Mouse (Mus musculus): ENCODE results near the gene Aif1. TPM values are rescaled to one million over a fixed set of nuclear protein-coding genes. Genes with fewer than 3 reads are reported as not detected.
"Not testable (repeated sequence)": the region's sequence is repeated elsewhere in the genome, so short reads cannot be mapped to it uniquely, and the experiment has no call there.

The Aif1 gene
- polyA plus RNA-seq, 1 experiment, result 4.1 TPM

- peak within 1 kb of the TSS; percentile 78 for H3K27ac ChIP-seq (ENCODE audit: insufficient read depth, low read length)
- no peak for TF ChIP-seq CTCF (IDR thresholded peaks at IDR 0.05; ENCODE audit: borderline replicate concordance, insufficient read depth, low read depth, low read length)
- TF ChIP-seq POLR2A (IDR thresholded peaks at IDR 0.05; ENCODE audit: borderline replicate concordance, insufficient read depth, low read length), result peak; percentile 57; the same call in 1 of the 2 replicates
- H3K27me3 ChIP-seq (ENCODE audit: control insufficient read depth, insufficient read depth, low read length), result no peaks in the 10 kb centered on the region
- peaks cover 10% of the 10 kb centered on the region for H3K4me1 ChIP-seq (ENCODE audit: control insufficient read depth, insufficient read depth, low read length)
- 1% methylated on average over 36 of the region's 36 CpGs for WGBS
- peak within 1 kb of the TSS; percentile 79 for H3K4me3 ChIP-seq (replicated peaks; ENCODE audit: insufficient read depth, low read depth, low read length)
- peak; percentile 73 to 78 for DNase-seq
Observed at GRCm38 (mm10) chr17:35126206-35126611, 49.7 kb downstream of the Aif1 start, which contains the start of gene D17H6S53E. Gene D17H6S53E, plus strand, starts transcription at chr17:35126373.

GRCm38 (mm10) chr17:35125578-35125977 lies 50.3 kb downstream of the Aif1 start:
- Histone ChIP-seq H3K27ac (ENCODE audit: insufficient read depth, low read length) (peak overlapping the region; percentile 10; the same call in 1 of the 2 replicates), H3K4me3 (replicated peaks; ENCODE audit: insufficient read depth, low read depth, low read length) (peak overlapping the region; percentile 23), H3K27me3 (ENCODE audit: control insufficient read depth, insufficient read depth, low read length) (no peaks in the 10 kb centered on the region), H3K4me1 (ENCODE audit: control insufficient read depth, insufficient read depth, low read length) (peaks cover 10% of the 10 kb centered on the region)
- DNase-seq, result no peak
- TF ChIP-seq POLR2A (IDR thresholded peaks at IDR 0.05; ENCODE audit: borderline replicate concordance, insufficient read depth, low read length) (no peak), CTCF (IDR thresholded peaks at IDR 0.05; ENCODE audit: borderline replicate concordance, insufficient read depth, low read depth, low read length) (no peak)
- WGBS, result 27% methylated on average over 6 of the region's 6 CpGs

- no peaks in the 10 kb centered on the region for H3K27me3 ChIP-seq (ENCODE audit: control insufficient read depth, insufficient read depth, low read length)
- peaks cover 10% of the 10 kb centered on the region for H3K4me1 ChIP-seq (ENCODE audit: control insufficient read depth, insufficient read depth, low read length)
- TF ChIP-seq CTCF (IDR thresholded peaks at IDR 0.05; ENCODE audit: borderline replicate concordance, insufficient read depth, low read depth, low read length) (no peak), POLR2A (IDR thresholded peaks at IDR 0.05; ENCODE audit: borderline replicate concordance, insufficient read depth, low read length) (no peak)
- H3K4me3 ChIP-seq (replicated peaks; ENCODE audit: insufficient read depth, low read depth, low read length), result no peak overlapping the region
- no peak for DNase-seq
- 94% methylated on average over 1 of the region's 1 CpGs for WGBS
- no peak overlapping the region for H3K27ac ChIP-seq (ENCODE audit: insufficient read depth, low read length)
Observed at GRCm38 (mm10) chr17:35125081-35125480, 50.8 kb downstream of the Aif1 start.

GRCm38 (mm10) chr17:35124261-35124896 lies 51.5 kb downstream of the Aif1 start:
- not testable (repeated sequence) for H3K4me3 ChIP-seq (replicated peaks; ENCODE audit: insufficient read depth, low read depth, low read length); H3K27ac ChIP-seq (ENCODE audit: insufficient read depth, low read length); DNase-seq; H3K27me3 ChIP-seq (ENCODE audit: control insufficient read depth, insufficient read depth, low read length); H3K4me1 ChIP-seq (ENCODE audit: control insufficient read depth, insufficient read depth, low read length)
- WGBS, result 92% methylated on average over 12 of the region's 12 CpGs

- WGBS, result 73% methylated on average over 9 of the region's 9 CpGs
- not testable (repeated sequence) for DNase-seq; H3K27me3 ChIP-seq (ENCODE audit: control insufficient read depth, insufficient read depth, low read length); H3K4me1 ChIP-seq (ENCODE audit: control insufficient read depth, insufficient read depth, low read length); H3K27ac ChIP-seq (ENCODE audit: insufficient read depth, low read length); H3K4me3 ChIP-seq (replicated peaks; ENCODE audit: insufficient read depth, low read depth, low read length)
Observed at GRCm38 (mm10) chr17:35123287-35123686, 52.6 kb downstream of the Aif1 start.

- Histone ChIP-seq H3K4me1 (ENCODE audit: control insufficient read depth, insufficient read depth, low read length) (peaks cover 6% of the 10 kb centered on the region; the same call in 1 of the 2 replicates), H3K27ac (ENCODE audit: insufficient read depth, low read length) (peak within 1 kb of the TSS; percentile 74), H3K27me3 (ENCODE audit: control insufficient read depth, insufficient read depth, low read length) (no peaks in the 10 kb centered on the region), H3K4me3 (replicated peaks; ENCODE audit: insufficient read depth, low read depth, low read length) (peak within 1 kb of the TSS; percentile 90)
- DNase-seq, result peak; percentile 76 to 82
- peak; percentile 54; the same call in 1 of the 2 replicates for TF ChIP-seq CTCF (IDR thresholded peaks at IDR 0.05; ENCODE audit: borderline replicate concordance, insufficient read depth, low read depth, low read length)
- TF ChIP-seq POLR2A (IDR thresholded peaks at IDR 0.05; ENCODE audit: borderline replicate concordance, insufficient read depth, low read length), result no peak; the same call in 1 of the 2 replicates
- under 1% methylated on average over 19 of the region's 19 CpGs for WGBS
Observed at GRCm38 (mm10) chr17:35121871-35122303, 54.0 kb downstream of the Aif1 start, which contains the start of gene Csnk2b. Gene Csnk2b, minus strand, starts transcription at chr17:35122053.

- H3K27me3 ChIP-seq (ENCODE audit: control insufficient read depth, insufficient read depth, low read length), result no peaks in the 10 kb centered on the region
- peak within 1 kb of the TSS; percentile 74 for H3K27ac ChIP-seq (ENCODE audit: insufficient read depth, low read length)
- peaks cover 6% of the 10 kb centered on the region; the same call in 1 of the 2 replicates for H3K4me1 ChIP-seq (ENCODE audit: control insufficient read depth, insufficient read depth, low read length)
- DNase-seq, result peak; percentile 96 to 99
- H3K4me3 ChIP-seq (replicated peaks; ENCODE audit: insufficient read depth, low read depth, low read length), result peak within 1 kb of the TSS; percentile 90
- WGBS, result under 1% methylated on average over 50 of the region's 50 CpGs
- TF ChIP-seq POLR2A (IDR thresholded peaks at IDR 0.05; ENCODE audit: borderline replicate concordance, insufficient read depth, low read length) (peak; percentile 52; the same call in 1 of the 2 replicates), CTCF (IDR thresholded peaks at IDR 0.05; ENCODE audit: borderline replicate concordance, insufficient read depth, low read depth, low read length) (no peak)
Observed at GRCm38 (mm10) chr17:35121143-35121799, 54.6 kb downstream of the Aif1 start, which contains the start of gene Gpank1. Gene Gpank1, plus strand, starts transcription at chr17:35121455.

Other genes with a start within 250 kb of the Aif1 start
- 58.7 and 60.9 TPM in 2 replicates for gene Neu1, start 244.8 kb downstream of the Aif1 start, polyA plus RNA-seq (2012; rRNA removed)
- 4.6 and 9.2 TPM in 2 replicates for gene Hspa1b, start 216.8 kb downstream of the Aif1 start, polyA plus RNA-seq (2012; rRNA removed)
- not detected in 2 replicates for gene Gm20481, start 206.2 kb downstream of the Aif1 start, polyA plus RNA-seq (2012; rRNA removed)
- 10.5 and 14.9 TPM in 2 replicates for gene Hspa1a, start 203.9 kb downstream of the Aif1 start, polyA plus RNA-seq (2012; rRNA removed)
- gene Hspa1l, start 203.4 kb downstream of the Aif1 start, polyA plus RNA-seq (2012; rRNA removed), result 0.49 and 0.89 TPM in 2 replicates
- gene Lsm2, start 194.2 kb downstream of the Aif1 start, polyA plus RNA-seq (2012; rRNA removed), result 56.2 and 63.7 TPM in 2 replicates
- gene Vars, start 175.1 kb downstream of the Aif1 start, polyA plus RNA-seq (2012; rRNA removed), result 65.3 and 77.0 TPM in 2 replicates
- gene Vwa7, start 159.5 kb downstream of the Aif1 start, polyA plus RNA-seq (2012; rRNA removed), result 25.5 and 30.1 TPM in 2 replicates
- gene Sapcd1, start 148.1 kb downstream of the Aif1 start, polyA plus RNA-seq (2012; rRNA removed), result 2.0 and 2.3 TPM in 2 replicates
- 4.3 and 5.5 TPM in 2 replicates for gene Msh5, start 129.3 kb downstream of the Aif1 start, polyA plus RNA-seq (2012; rRNA removed)
- 41.2 and 42.9 TPM in 2 replicates for gene Clic1, start 126.1 kb downstream of the Aif1 start, polyA plus RNA-seq (2012; rRNA removed)
- 59.5 and 63.3 TPM in 2 replicates for gene Ddah2, start 117.0 kb downstream of the Aif1 start, polyA plus RNA-seq (2012; rRNA removed)
- gene Ly6g6c, start 110.7 kb downstream of the Aif1 start, polyA plus RNA-seq (2012; rRNA removed), result 0.11 and 0.15 TPM in 2 replicates
- 0.25 and 0.43 TPM in 2 replicates for gene Mpig6b, start 109.9 kb downstream of the Aif1 start, polyA plus RNA-seq (2012; rRNA removed)
- 5.3 and 6.3 TPM in 2 replicates for gene Ly6g6e, start 99.2 kb downstream of the Aif1 start, polyA plus RNA-seq (2012; rRNA removed)
- 8.5 and 10.4 TPM in 2 replicates for gene Ly6g6d, start 98.0 kb downstream of the Aif1 start, polyA plus RNA-seq (2012; rRNA removed)
- gene Ly6g6f, start 90.5 kb downstream of the Aif1 start, polyA plus RNA-seq (2012; rRNA removed), result 0.86 and 1.1 TPM in 2 replicates
- 337 and 394 TPM in 2 replicates for gene Abhd16a, start 86.8 kb downstream of the Aif1 start, polyA plus RNA-seq (2012; rRNA removed)
- 0.28 TPM in 1 of 2 replicates, not detected in the other for gene Ly6g5c, start 67.8 kb downstream of the Aif1 start, polyA plus RNA-seq (2012; rRNA removed)
- gene Ly6g5b, start 60.6 kb downstream of the Aif1 start, polyA plus RNA-seq (2012; rRNA removed), result 2.2 and 3.4 TPM in 2 replicates
- 32.7 TPM in 2 replicates for gene Gpank1, start 54.6 kb downstream of the Aif1 start, polyA plus RNA-seq (2012; rRNA removed)
- 231 TPM in 2 replicates for gene Csnk2b, start 54.0 kb downstream of the Aif1 start, polyA plus RNA-seq (2012; rRNA removed)
- 12.3 and 14.6 TPM in 2 replicates for gene D17H6S53E, start 49.7 kb downstream of the Aif1 start, polyA plus RNA-seq (2012; rRNA removed)
- gene Apom, start 44.0 kb downstream of the Aif1 start, polyA plus RNA-seq (2012; rRNA removed), result 0.21 and 0.28 TPM in 2 replicates
- gene Bag6, start 40.9 kb downstream of the Aif1 start, polyA plus RNA-seq (2012; rRNA removed), result 211 and 226 TPM in 2 replicates
- 277 and 289 TPM in 2 replicates for gene Prrc2a, start 11.2 kb downstream of the Aif1 start, polyA plus RNA-seq (2012; rRNA removed)
- gene Lst1, start 12.4 kb upstream of the Aif1 start, polyA plus RNA-seq (2012; rRNA removed), result 2.8 and 3.2 TPM in 2 replicates
- gene Ltb, start 18.4 kb upstream of the Aif1 start, polyA plus RNA-seq (2012; rRNA removed), result 0.34 and 0.38 TPM in 2 replicates
- gene Tnf, start 25.9 kb upstream of the Aif1 start, polyA plus RNA-seq (2012; rRNA removed), result not detected in 2 replicates
- 0.11 and 0.13 TPM in 2 replicates for gene Lta, start 29.3 kb upstream of the Aif1 start, polyA plus RNA-seq (2012; rRNA removed)
- not detected in 2 replicates for gene Gm16181, start 44.8 kb upstream of the Aif1 start, polyA plus RNA-seq (2012; rRNA removed)
- gene Atp6v1g2, start 57.6 kb upstream of the Aif1 start, polyA plus RNA-seq (2012; rRNA removed), result 628 TPM in 2 replicates
- gene Nfkbil1, start 59.7 kb upstream of the Aif1 start, polyA plus RNA-seq (2012; rRNA removed), result 12.7 and 13.2 TPM in 2 replicates
- gene Ddx39b, start 65.7 kb upstream of the Aif1 start, polyA plus RNA-seq (2012; rRNA removed), result 438 and 458 TPM in 2 replicates
- gene H2-D1, start 86.7 kb upstream of the Aif1 start, polyA plus RNA-seq (2012; rRNA removed), result 174 and 183 TPM in 2 replicates
- gene H2-Q1, start 144.3 kb upstream of the Aif1 start, polyA plus RNA-seq (2012; rRNA removed), result 0.26 and 0.92 TPM in 2 replicates
- gene H2-Q2, start 166.2 kb upstream of the Aif1 start, polyA plus RNA-seq (2012; rRNA removed), result 1.4 and 1.5 TPM in 2 replicates
- 5.1 and 7.0 TPM in 2 replicates for gene H2-Q4, start 203.5 kb upstream of the Aif1 start, polyA plus RNA-seq (2012; rRNA removed)
- 0.90 and 1.4 TPM in 2 replicates for gene H2-Q6, start 248.8 kb upstream of the Aif1 start, polyA plus RNA-seq (2012; rRNA removed)

All from cerebellum, adult 2 months (tissue).